Mouse (Mus musculus) neural tube, embryonic 14.5 days (tissue): Measurements from ENCODE around the gene Ppp1r13b. TPM values are rescaled to one million over a fixed set of nuclear protein-coding genes. Genes with fewer than 3 reads are reported as not detected.

Source experiments
- ATAC-seq: fragments of 200-750 bp; cut with Nextera tagmentation; 2 replicates; pipeline ENCODE4 v1.8.0; 2017; ENCODE audit warnings: low read depth, mild to moderate bottlenecking, moderate TSS enrichment, moderate library complexity
- H3K27ac ChIP-seq: fragments of 300-500 bp; sonication (generic); 2 replicates; pipeline ENCODE4 v1.5.1; 2014; ENCODE audit warnings: low read depth, mild to moderate bottlenecking, control low read depth, low read length, moderate library complexity, mixed read lengths
- H3K27me3 ChIP-seq: fragments of 300-500 bp; sonication (generic); 2 replicates; pipeline ENCODE4 v1.6.1; 2014; ENCODE audit warnings: low read length; ENCODE audit not compliant: control insufficient read depth, insufficient read depth
- H3K36me3 ChIP-seq: fragments of 300-500 bp; sonication (generic); 2 replicates; pipeline ENCODE4 v1.6.1; 2014; ENCODE audit warnings: low read length, mixed read lengths; ENCODE audit not compliant: control insufficient read depth, insufficient read depth
- H3K4me1 ChIP-seq: fragments of 300-500 bp; sonication (generic); 2 replicates; pipeline ENCODE4 v1.6.1; 2014; ENCODE audit warnings: low read length; ENCODE audit not compliant: control insufficient read depth, insufficient read depth
- H3K4me2 ChIP-seq: fragments of 300-500 bp; sonication (generic); 2 replicates; pipeline ENCODE4 v1.6.1; 2014; ENCODE audit warnings: mild to moderate bottlenecking, low read depth, low read length, control low read depth
- H3K4me3 ChIP-seq: fragments of 300-500 bp; sonication (generic); 2 replicates; pipeline ENCODE4 v1.5.1; 2014; ENCODE audit warnings: low read depth, low read length, control low read depth, mixed read lengths
- H3K9ac ChIP-seq: fragments of 300-500 bp; sonication (generic); replicated peaks from 2 replicates; pipeline ENCODE4 v1.6.1; 2014; ENCODE audit warnings: low read depth, mild to moderate bottlenecking, control low read depth, low read length, mixed read lengths
- H3K9me3 ChIP-seq: fragments of 300-500 bp; sonication (generic); 2 replicates; pipeline ENCODE4 v1.6.1; 2016; ENCODE audit warnings: low read length; ENCODE audit not compliant: control insufficient read depth
- WGBS: fragments of 180-500 bp; shearing (Covaris S2); extraction: QIAGEN DNeasy Blood & Tissue Kit; methylation state at CpG from one replicate; pipeline ENCODE4 v1.1.7; 2014; 5-methylcytosine and 5-hydroxymethylcytosine counted together
- polyA plus RNA-seq: library from polyadenylated mRNA; unstranded; fragments of >200 nt; fragmentation: Nextera tagmentation; extraction: Ambion mirVana; gene quantifications from 2 replicates; pipeline ENCODE4 v1.2.1, GENCODE M21; 2014

The Ppp1r13b gene
- polyA plus RNA-seq, 1 experiment from 2014 or later, result 40.1 TPM

GRCm38 (mm10) chr12:111816528-111816927, 91.4 kb downstream of the Ppp1r13b start:
- no peak overlapping the region for H3K4me3 ChIP-seq
- no peaks in the 10 kb centered on the region for H3K9me3 ChIP-seq
- no peak overlapping the region for H3K27ac ChIP-seq
- H3K4me1 ChIP-seq, result peaks cover 13% of the 10 kb centered on the region; the same call in 1 of the 2 replicates
- no peak overlapping the region; the same call in 1 of the 2 replicates for H3K4me2 ChIP-seq
- H3K27me3 ChIP-seq, result no peaks in the 10 kb centered on the region
- ATAC-seq, result no peak
- 58% methylated on average over 13 of the region's 13 CpGs for WGBS
- H3K36me3 ChIP-seq, result no peaks in the 10 kb centered on the region
- H3K9ac ChIP-seq, result no peak overlapping the region

GRCm38 (mm10) chr12:111814769-111815762, 92.8 kb downstream of the Ppp1r13b start:
- 33% methylated on average over 19 of the region's 19 CpGs for WGBS
- Histone ChIP-seq H3K9me3 (no peaks in the 10 kb centered on the region), H3K4me1 (peaks cover 13% of the 10 kb centered on the region; the same call in 1 of the 2 replicates), H3K9ac (peak overlapping the region; percentile 65), H3K36me3 (no peaks in the 10 kb centered on the region), H3K27me3 (no peaks in the 10 kb centered on the region), H3K4me3 (peak overlapping the region; percentile 80), H3K27ac (peak overlapping the region; percentile 81; the same call in 1 of the 2 replicates), H3K4me2 (peak overlapping the region; percentile 90)
- no peak for ATAC-seq

- Histone ChIP-seq H3K4me2 (peak within 1 kb of the TSS; percentile 90), H3K9me3 (no peaks in the 10 kb centered on the region), H3K27me3 (no peaks in the 10 kb centered on the region), H3K27ac (peak within 1 kb of the TSS; percentile 81), H3K4me1 (peaks cover 13% of the 10 kb centered on the region; the same call in 1 of the 2 replicates), H3K36me3 (no peaks in the 10 kb centered on the region), H3K9ac (peak within 1 kb of the TSS; percentile 65), H3K4me3 (peak within 1 kb of the TSS; percentile 80)
- WGBS, result under 1% methylated on average over 73 of the region's 87 CpGs
- ATAC-seq, result peak; percentile 99
Observed at GRCm38 (mm10) chr12:111813766-111814617, 93.9 kb downstream of the Ppp1r13b start, which contains the start of the genes Xrcc3 and Zfyve21. Xrcc3 (minus strand) TSS chr12:111813873. Zfyve21 (plus strand) TSS chr12:111814170.

DNA sequence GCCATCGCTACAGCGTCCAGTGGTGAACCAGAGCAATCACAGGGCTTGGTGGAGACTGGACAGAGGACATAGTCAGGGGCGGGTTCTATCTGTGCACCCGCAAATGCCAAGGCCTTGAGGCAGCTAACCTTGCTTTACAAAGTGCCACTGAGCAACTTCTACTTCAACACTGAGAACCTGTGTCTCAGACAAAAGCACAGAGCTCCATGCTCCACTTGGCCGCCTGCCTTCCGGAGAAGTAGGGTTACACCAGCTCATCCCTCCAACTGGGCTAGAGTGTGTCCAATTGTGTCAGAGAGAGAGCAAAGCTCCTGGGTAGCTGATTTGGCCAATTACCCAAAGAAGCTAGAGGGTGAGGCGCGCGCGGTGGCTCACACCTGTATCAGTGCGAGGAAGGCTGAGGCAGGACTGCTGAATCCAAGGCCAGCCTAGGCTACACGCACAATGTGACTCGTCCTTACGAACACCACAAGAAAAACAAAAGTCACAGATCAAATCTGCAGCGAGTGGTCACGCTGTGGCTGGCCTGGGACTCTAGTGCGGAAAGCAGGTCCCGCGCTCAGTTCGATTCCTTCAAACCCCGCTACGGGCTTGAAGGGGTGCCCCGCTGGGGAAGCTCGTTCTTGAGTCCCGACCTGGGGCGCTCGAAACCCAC, 94.7 kb downstream of the Ppp1r13b start:
- WGBS, result 3% methylated on average over 27 of the region's 27 CpGs
- no peak overlapping the region for H3K27ac ChIP-seq
- H3K27me3 ChIP-seq, result no peaks in the 10 kb centered on the region
- no peaks in the 10 kb centered on the region for H3K9me3 ChIP-seq
- peak overlapping the region; percentile 46 for H3K9ac ChIP-seq
- H3K36me3 ChIP-seq, result no peaks in the 10 kb centered on the region
- ATAC-seq, result peak; percentile 3; the same call in 1 of the 2 replicates
- peak overlapping the region; percentile 80 for H3K4me3 ChIP-seq
- peak overlapping the region; percentile 75 for H3K4me2 ChIP-seq
- peaks cover 13% of the 10 kb centered on the region; the same call in 1 of the 2 replicates for H3K4me1 ChIP-seq

- Histone ChIP-seq H3K27me3 (no peaks in the 10 kb centered on the region), H3K36me3 (no peaks in the 10 kb centered on the region), H3K9ac (no peak overlapping the region), H3K4me3 (no peak overlapping the region), H3K9me3 (no peaks in the 10 kb centered on the region), H3K27ac (no peak overlapping the region), H3K4me2 (peak overlapping the region; percentile 75; the same call in 1 of the 2 replicates), H3K4me1 (peaks cover 13% of the 10 kb centered on the region; the same call in 1 of the 2 replicates)
- 71% methylated on average over 12 of the region's 12 CpGs for whole genome bisulfite sequencing
- ATAC-seq, result no peak
Observed at GRCm38 (mm10) chr12:111812611-111813010, 95.3 kb downstream of the Ppp1r13b start.

DNA sequence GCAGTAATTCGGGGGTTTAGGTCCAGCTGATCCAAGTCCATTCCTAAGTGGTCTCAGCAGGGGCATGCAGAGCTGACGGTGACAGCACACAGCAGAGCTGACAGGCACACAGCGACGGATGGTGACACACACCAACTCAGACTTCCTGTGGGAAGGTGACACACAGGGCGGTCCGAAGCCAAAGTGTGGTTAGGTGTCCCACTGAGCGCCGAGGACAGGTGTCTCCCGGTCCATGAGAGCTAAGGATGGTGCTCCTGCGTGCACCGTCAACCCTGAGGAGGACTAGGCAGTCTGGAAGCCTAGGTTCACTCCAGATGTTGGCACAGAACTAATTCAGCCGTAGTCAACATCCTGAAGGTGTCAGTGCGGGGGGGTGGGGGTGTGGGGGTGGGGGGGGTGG, 95.8 kb downstream of the Ppp1r13b start:
- Histone ChIP-seq H3K27ac (no peak overlapping the region), H3K4me3 (no peak overlapping the region), H3K4me1 (peaks cover 13% of the 10 kb centered on the region; the same call in 1 of the 2 replicates), H3K27me3 (no peaks in the 10 kb centered on the region), H3K9me3 (no peaks in the 10 kb centered on the region), H3K9ac (no peak overlapping the region), H3K36me3 (0 out of 2 replicates have a peak, but pooled peaks cover 3% of the 10 kb centered on the region), H3K4me2 (no peak overlapping the region)
- no peak for ATAC-seq
- 92% methylated on average over 13 of the region's 13 CpGs for WGBS

DNA sequence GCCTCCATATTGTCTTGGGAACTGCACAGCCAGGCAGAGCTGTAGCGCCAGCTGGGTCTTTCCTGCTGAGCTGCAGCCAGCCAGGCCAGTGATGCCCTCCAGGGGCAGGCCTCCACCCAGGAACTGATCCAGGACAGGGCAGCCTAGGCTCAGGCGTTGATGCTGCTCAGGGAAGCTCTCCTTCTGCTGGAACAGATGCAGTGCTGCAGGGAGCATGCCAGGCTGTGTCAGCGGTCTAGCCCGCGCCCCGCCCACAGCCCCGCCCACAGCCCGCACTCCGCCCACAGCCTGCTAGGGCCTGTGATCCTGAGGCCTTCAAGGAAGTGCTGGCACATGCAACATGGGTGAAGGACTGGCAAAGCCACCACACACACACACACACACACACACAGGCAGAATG, 98.1 kb downstream of the Ppp1r13b start:
- Histone ChIP-seq H3K36me3 (peaks cover 7% of the 10 kb centered on the region), H3K4me1 (peaks cover 6% of the 10 kb centered on the region; the same call in 1 of the 2 replicates), H3K4me3 (no peak overlapping the region), H3K9me3 (no peaks in the 10 kb centered on the region), H3K27ac (peak overlapping the region; percentile 16; the same call in 1 of the 2 replicates), H3K9ac (no peak overlapping the region), H3K27me3 (no peaks in the 10 kb centered on the region), H3K4me2 (no peak overlapping the region; the same call in 1 of the 2 replicates)
- ATAC-seq, result no peak
- 3% methylated on average over 9 of the region's 9 CpGs for WGBS

DNA sequence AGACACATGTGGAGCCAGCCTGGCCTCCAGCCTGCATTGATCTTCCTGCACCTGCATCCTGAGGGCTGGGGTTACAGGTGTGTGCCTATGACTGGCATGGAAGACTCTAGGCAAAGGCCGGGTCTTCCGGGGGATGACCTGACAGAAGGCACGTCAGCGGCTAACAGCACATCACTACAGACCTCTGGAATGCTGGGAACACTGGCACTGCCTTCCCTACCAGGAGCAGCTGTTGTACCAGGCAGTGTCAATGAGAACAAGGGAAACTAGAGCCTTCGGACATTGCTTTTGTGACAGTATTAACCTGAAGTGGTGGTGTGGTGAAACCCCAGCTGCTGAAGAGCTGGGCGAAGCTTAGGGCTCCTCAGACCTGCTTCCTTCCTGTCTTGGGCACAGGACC, 99.1 kb downstream of the Ppp1r13b start:
- WGBS, result 88% methylated on average over 6 of the region's 6 CpGs
- no peak overlapping the region for H3K4me3 ChIP-seq
- H3K9me3 ChIP-seq, result no peaks in the 10 kb centered on the region
- ATAC-seq, result no peak
- peaks cover 10% of the 10 kb centered on the region for H3K36me3 ChIP-seq
- no peaks in the 10 kb centered on the region for H3K27me3 ChIP-seq
- H3K9ac ChIP-seq, result no peak overlapping the region
- H3K4me1 ChIP-seq, result peaks cover 5% of the 10 kb centered on the region; the same call in 1 of the 2 replicates
- no peak overlapping the region for H3K4me2 ChIP-seq
- H3K27ac ChIP-seq, result no peak overlapping the region
